Mouse (Mus musculus): ENCODE results near the gene Rrp8.

Rrp8 gene

DNA sequence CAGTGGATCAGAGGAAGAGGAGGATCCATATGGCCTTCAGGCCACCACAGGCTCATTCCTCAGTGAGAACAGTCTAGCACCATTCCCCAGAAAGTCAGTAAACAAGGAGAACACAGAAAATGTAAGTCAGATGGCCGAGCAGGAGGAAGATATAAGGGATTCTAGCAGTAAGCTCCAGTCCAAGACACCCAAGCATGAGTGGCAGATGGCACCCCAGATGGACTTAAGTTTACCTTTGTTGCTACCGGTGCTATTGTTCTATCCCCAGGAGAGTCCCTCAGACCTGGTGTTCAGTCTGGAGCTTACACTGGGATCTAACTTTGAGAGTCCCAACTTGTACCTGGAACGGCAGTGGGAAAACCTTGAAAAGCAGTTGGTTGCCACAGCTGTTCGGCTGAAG lies 33.4 kb downstream of the Rrp8 start:
- WGBS: 83% methylated on average over 4 of the region's 4 CpGs

DNA sequence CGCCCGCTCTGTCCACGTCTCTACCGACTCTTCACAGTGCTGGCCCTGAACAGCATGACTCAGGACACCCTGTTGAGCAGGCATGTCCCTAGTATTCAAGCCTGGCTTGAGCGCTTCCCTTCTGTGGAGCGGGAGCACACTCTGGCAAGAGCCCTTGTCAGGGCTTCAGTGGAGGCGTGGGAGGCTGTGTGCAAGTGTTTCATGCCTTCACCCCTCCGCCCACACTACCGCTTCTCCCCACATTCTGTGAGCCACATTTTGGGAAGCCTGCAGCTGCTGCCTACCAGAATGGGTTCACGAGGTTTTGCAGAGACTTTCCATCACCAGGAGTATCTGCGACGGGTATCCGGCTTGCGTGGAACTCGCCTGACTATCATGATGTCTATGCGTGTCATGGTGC lies 34.0 kb downstream of the Rrp8 start:
- WGBS: 69% methylated on average over 16 of the region's 16 CpGs

DNA sequence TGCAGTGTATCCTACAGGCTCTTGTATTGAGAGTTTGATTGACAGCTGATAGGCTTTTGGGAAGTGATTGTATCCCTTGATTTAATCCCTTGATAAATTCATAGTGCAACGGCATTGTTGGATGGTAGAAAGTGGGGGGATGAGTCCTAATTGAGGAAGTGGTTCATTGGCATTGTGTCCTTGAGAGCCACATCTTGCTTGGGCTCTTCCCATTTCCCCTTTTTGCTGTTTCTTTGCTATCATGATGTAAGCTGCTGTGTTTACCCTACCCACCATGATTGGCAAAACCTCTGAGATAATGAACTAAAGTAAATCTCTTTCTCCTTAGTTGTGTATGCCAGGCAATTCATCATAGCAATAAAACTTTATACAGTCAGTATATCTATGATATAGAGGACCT lies 46.3 kb downstream of the Rrp8 start:
- WGBS: 63% methylated on average over 1 of the region's 1 CpGs

DNA sequence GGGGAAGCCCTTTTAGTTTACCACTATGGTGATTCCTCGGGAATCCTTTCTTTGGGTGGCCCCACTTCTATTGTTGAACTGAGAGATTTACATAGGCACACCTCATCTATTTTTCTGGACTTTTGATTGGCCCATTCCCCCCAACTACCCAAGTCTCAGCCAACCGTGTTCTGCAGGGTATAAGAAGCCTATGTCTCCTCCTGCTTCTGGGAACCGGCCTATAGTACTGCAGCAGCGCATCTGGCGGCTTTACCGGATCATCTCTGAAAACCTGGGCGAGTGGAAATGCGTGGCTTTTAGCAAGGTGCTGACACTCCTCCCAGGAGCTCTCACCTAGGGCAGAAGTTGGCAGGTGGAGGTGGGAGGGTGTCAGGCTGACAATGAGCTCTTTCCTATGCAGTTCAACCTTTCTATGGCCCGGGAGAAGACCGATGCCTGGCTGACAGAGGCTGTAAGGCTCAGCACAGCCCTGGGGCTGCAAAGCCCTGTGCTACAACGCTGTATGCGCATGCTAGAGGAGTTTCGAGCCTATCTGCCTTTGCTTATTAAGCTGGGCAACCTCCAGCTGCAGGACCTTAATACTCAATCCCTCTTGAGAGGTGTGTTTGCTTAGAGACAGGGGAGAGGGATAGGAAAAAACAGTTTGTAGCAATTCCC lies 51.5 kb downstream of the Rrp8 start:
- WGBS: 47% methylated on average over 13 of the region's 13 CpGs

All from cerebral cortex, adult 2 months (tissue).